Mouse (Mus musculus) stomach, embryonic 15.5 days (tissue): Measurements from ENCODE around the gene Stard7. TPM values are rescaled to one million over a fixed set of nuclear protein-coding genes. Genes with fewer than 3 reads are reported as not detected.

Experiments used
- ATAC-seq: fragments of 200-750 bp; cut with Nextera tagmentation; 2 replicates; pipeline ENCODE4 v1.8.0; 2017; ENCODE audit warnings: low read depth, moderate number of reproducible peaks, moderate TSS enrichment; ENCODE audit not compliant: insufficient read depth, low FRiP score
- H3K27ac ChIP-seq: fragments of 300-500 bp; sonication (generic); 2 replicates; pipeline ENCODE4 v1.5.1; 2015; ENCODE audit warnings: mild to moderate bottlenecking, inconsistent platforms
- H3K27me3 ChIP-seq: fragments of 300-500 bp; sonication (generic); replicated peaks from 2 replicates; pipeline ENCODE4 v1.6.1; 2015; ENCODE audit warnings: inconsistent platforms
- H3K36me3 ChIP-seq: fragments of 300-500 bp; sonication (generic); 2 replicates; pipeline ENCODE4 v1.6.1; 2015; ENCODE audit warnings: inconsistent platforms
- H3K4me1 ChIP-seq: fragments of 300-500 bp; sonication (generic); 2 replicates; pipeline ENCODE4 v1.6.1; 2015; ENCODE audit warnings: inconsistent platforms
- H3K4me2 ChIP-seq: fragments of 300-500 bp; sonication (generic); 2 replicates; pipeline ENCODE4 v1.6.1; 2015; ENCODE audit warnings: mild to moderate bottlenecking, inconsistent platforms
- H3K4me3 ChIP-seq: fragments of 300-500 bp; sonication (generic); replicated peaks from 2 replicates; pipeline ENCODE4 v1.5.1; 2015; ENCODE audit warnings: inconsistent platforms
- H3K9ac ChIP-seq: fragments of 300-500 bp; sonication (generic); 2 replicates; pipeline ENCODE4 v1.6.1; 2015; ENCODE audit warnings: inconsistent platforms
- H3K9me3 ChIP-seq: fragments of 300-500 bp; sonication (generic); 2 replicates; pipeline ENCODE4 v1.6.1; 2016; ENCODE audit warnings: inconsistent platforms
- whole genome bisulfite sequencing: fragments of 180-500 bp; shearing (Covaris S2); methylation state at CpG from one replicate; pipeline ENCODE4 v1.1.7; 2015; 5-methylcytosine and 5-hydroxymethylcytosine counted together
- polyA plus RNA-seq: library from polyadenylated mRNA; unstranded; fragments of >200 nt; fragmentation: Nextera tagmentation; extraction: Ambion mirVana; gene quantifications from 2 replicates; pipeline ENCODE4 v1.2.1, GENCODE M21; 2015

Gene Stard7
- polyA plus RNA-seq, 1 experiment from 2014 or later, result 73.7 TPM

GRCm38 (mm10) chr2:127332807-127333570, 63.0 kb downstream of the Stard7 start:
- Histone ChIP-seq H3K9ac (no peak overlapping the region), H3K27ac (no peak overlapping the region), H3K9me3 (no peaks in the 10 kb centered on the region), H3K4me3 (no peak overlapping the region), H3K36me3 (no peaks in the 10 kb centered on the region), H3K4me1 (0 out of 2 replicates have a peak, but pooled peaks cover 7% of the 10 kb centered on the region), H3K27me3 (peaks cover 28% of the 10 kb centered on the region), H3K4me2 (no peak overlapping the region)
- no peak for ATAC-seq
- WGBS, result 75% methylated on average over 14 of the region's 14 CpGs

GRCm38 (mm10) chr2:127333945-127334603, 64.1 kb downstream of the Stard7 start:
- no peaks in the 10 kb centered on the region for H3K36me3 ChIP-seq
- H3K4me2 ChIP-seq, result no peak overlapping the region
- peaks cover 32% of the 10 kb centered on the region for H3K27me3 ChIP-seq
- 0 out of 2 replicates have a peak, but pooled peaks cover 7% of the 10 kb centered on the region for H3K4me1 ChIP-seq
- 55% methylated on average over 5 of the region's 5 CpGs for WGBS
- H3K9ac ChIP-seq, result no peak overlapping the region
- H3K9me3 ChIP-seq, result no peaks in the 10 kb centered on the region
- H3K4me3 ChIP-seq, result no peak overlapping the region
- ATAC-seq, result no peak
- H3K27ac ChIP-seq, result no peak overlapping the region

- H3K4me2 ChIP-seq, result no peak overlapping the region
- peaks cover 32% of the 10 kb centered on the region for H3K27me3 ChIP-seq
- no peaks in the 10 kb centered on the region for H3K36me3 ChIP-seq
- H3K4me3 ChIP-seq, result no peak overlapping the region
- H3K9ac ChIP-seq, result no peak overlapping the region
- 0 out of 2 replicates have a peak, but pooled peaks cover 7% of the 10 kb centered on the region for H3K4me1 ChIP-seq
- ATAC-seq, result no peak
- H3K9me3 ChIP-seq, result no peaks in the 10 kb centered on the region
- no peak overlapping the region for H3K27ac ChIP-seq
- WGBS, result 56% methylated on average over 11 of the region's 11 CpGs
Observed at GRCm38 (mm10) chr2:127335078-127335541, 65.1 kb downstream of the Stard7 start.

- Histone ChIP-seq H3K36me3 (no peaks in the 10 kb centered on the region), H3K27ac (no peak within 1 kb of the TSS)
- peak; percentile 74 for ATAC-seq
Observed at GRCm38 (mm10) chr2:127335767-127336496, 65.9 kb downstream of the Stard7 start, which contains the start of gene Dusp2. Gene Dusp2 (plus strand): TSS chr2:127336159.

GRCm38 (mm10) chr2:127336497-127336832, 66.4 kb downstream of the Stard7 start:
- Histone ChIP-seq H3K27me3 (peaks cover 32% of the 10 kb centered on the region), H3K36me3 (no peaks in the 10 kb centered on the region), H3K4me2 (peak overlapping the region; percentile 97), H3K9me3 (no peaks in the 10 kb centered on the region), H3K4me1 (0 out of 2 replicates have a peak, but pooled peaks cover 7% of the 10 kb centered on the region), H3K9ac (peak overlapping the region; percentile 25; the same call in 1 of the 2 replicates), H3K27ac (no peak overlapping the region), H3K4me3 (peak overlapping the region; percentile 55)
- WGBS, result 3% methylated on average over 31 of the region's 33 CpGs
- no peak for ATAC-seq

More at GRCm38 (mm10) chr2:127335767-127336496, 65.9 kb downstream of the Stard7 start, which contains the start of gene Dusp2:
- WGBS, result under 1% methylated on average over 69 of the region's 76 CpGs
- Histone ChIP-seq H3K4me1 (0 out of 2 replicates have a peak, but pooled peaks cover 7% of the 10 kb centered on the region), H3K4me3 (peak within 1 kb of the TSS; percentile 55), H3K4me2 (peak within 1 kb of the TSS; percentile 97), H3K27me3 (peaks cover 32% of the 10 kb centered on the region), H3K9ac (peak within 1 kb of the TSS; percentile 25; the same call in 1 of the 2 replicates), H3K9me3 (no peaks in the 10 kb centered on the region)

- H3K27me3 ChIP-seq, result peaks cover 32% of the 10 kb centered on the region
- 47% methylated on average over 5 of the region's 5 CpGs for WGBS
- H3K4me1 ChIP-seq, result 0 out of 2 replicates have a peak, but pooled peaks cover 7% of the 10 kb centered on the region
- ATAC-seq, result no peak
- no peaks in the 10 kb centered on the region for H3K36me3 ChIP-seq
- peak overlapping the region; percentile 97 for H3K4me2 ChIP-seq
- no peak overlapping the region for H3K27ac ChIP-seq
- H3K4me3 ChIP-seq, result peak overlapping the region; percentile 55
- H3K9me3 ChIP-seq, result no peaks in the 10 kb centered on the region
- H3K9ac ChIP-seq, result 0 out of 2 replicates have a peak overlapping the region, but pooled peaks have one; percentile 25
Observed at GRCm38 (mm10) chr2:127336885-127337284, 66.9 kb downstream of the Stard7 start.

- H3K27me3 ChIP-seq, result peaks cover 32% of the 10 kb centered on the region
- H3K9ac ChIP-seq, result no peak overlapping the region
- H3K4me2 ChIP-seq, result peak overlapping the region; percentile 97; the same call in 1 of the 2 replicates
- ATAC-seq, result no peak
- no peak overlapping the region for H3K27ac ChIP-seq
- H3K9me3 ChIP-seq, result no peaks in the 10 kb centered on the region
- 0 out of 2 replicates have a peak overlapping the region, but pooled peaks have one; percentile 6 for H3K4me3 ChIP-seq
- H3K36me3 ChIP-seq, result no peaks in the 10 kb centered on the region
- 68% methylated on average over 11 of the region's 11 CpGs for WGBS
- H3K4me1 ChIP-seq, result 0 out of 2 replicates have a peak, but pooled peaks cover 7% of the 10 kb centered on the region
Observed at GRCm38 (mm10) chr2:127337531-127337930, 67.5 kb downstream of the Stard7 start.

GRCm38 (mm10) chr2:127338012-127338411, 68.0 kb downstream of the Stard7 start:
- H3K4me2 ChIP-seq, result no peak overlapping the region
- WGBS, result 55% methylated on average over 7 of the region's 7 CpGs
- 0 out of 2 replicates have a peak, but pooled peaks cover 7% of the 10 kb centered on the region for H3K4me1 ChIP-seq
- no peak overlapping the region for H3K27ac ChIP-seq
- H3K36me3 ChIP-seq, result no peaks in the 10 kb centered on the region
- no peaks in the 10 kb centered on the region for H3K9me3 ChIP-seq
- H3K9ac ChIP-seq, result no peak overlapping the region
- H3K27me3 ChIP-seq, result peaks cover 32% of the 10 kb centered on the region
- no peak overlapping the region for H3K4me3 ChIP-seq
- ATAC-seq, result no peak

- Histone ChIP-seq H3K9ac (no peak within 1 kb of the TSS), H3K4me1 (0 out of 2 replicates have a peak, but pooled peaks cover 7% of the 10 kb centered on the region), H3K27ac (no peak within 1 kb of the TSS), H3K4me3 (0 out of 2 replicates have a peak within 1 kb of the TSS, but pooled peaks have one; percentile 6), H3K27me3 (peaks cover 32% of the 10 kb centered on the region), H3K36me3 (no peaks in the 10 kb centered on the region), H3K4me2 (peak within 1 kb of the TSS; percentile 97; the same call in 1 of the 2 replicates), H3K9me3 (no peaks in the 10 kb centered on the region)
- ATAC-seq, result no peak
- WGBS, result 76% methylated on average over 4 of the region's 4 CpGs
Observed at GRCm38 (mm10) chr2:127338416-127338815, 68.4 kb downstream of the Stard7 start, which contains the start of gene Astl. Gene Astl (plus strand): TSS chr2:127338639.

- 70% methylated on average over 4 of the region's 4 CpGs for WGBS
- no peak overlapping the region for H3K4me3 ChIP-seq
- peaks cover 32% of the 10 kb centered on the region for H3K27me3 ChIP-seq
- ATAC-seq, result no peak
- H3K27ac ChIP-seq, result no peak overlapping the region
- 0 out of 2 replicates have a peak, but pooled peaks cover 7% of the 10 kb centered on the region for H3K4me1 ChIP-seq
- no peaks in the 10 kb centered on the region for H3K9me3 ChIP-seq
- H3K4me2 ChIP-seq, result no peak overlapping the region
- no peaks in the 10 kb centered on the region for H3K36me3 ChIP-seq
- no peak overlapping the region for H3K9ac ChIP-seq
Observed at GRCm38 (mm10) chr2:127338833-127339232, 68.8 kb downstream of the Stard7 start.

GRCm38 (mm10) chr2:127339262-127339661, 69.2 kb downstream of the Stard7 start:
- Histone ChIP-seq H3K27me3 (peaks cover 30% of the 10 kb centered on the region), H3K4me3 (no peak overlapping the region), H3K4me1 (0 out of 2 replicates have a peak, but pooled peaks cover 7% of the 10 kb centered on the region), H3K27ac (no peak overlapping the region), H3K36me3 (no peaks in the 10 kb centered on the region), H3K4me2 (no peak overlapping the region), H3K9ac (no peak overlapping the region), H3K9me3 (no peaks in the 10 kb centered on the region)
- 72% methylated on average over 6 of the region's 6 CpGs for WGBS
- ATAC-seq, result no peak
